Mouse (Mus musculus): Measurements from ENCODE around the gene Zfhx2. TPM values are rescaled to one million over a fixed set of nuclear protein-coding genes. Genes with fewer than 3 reads are reported as not detected.

Zfhx2 gene
- total and polyA plus RNA-seq, 3 experiments: 0.07 to 0.59 (median 0.30) TPM

DNA sequence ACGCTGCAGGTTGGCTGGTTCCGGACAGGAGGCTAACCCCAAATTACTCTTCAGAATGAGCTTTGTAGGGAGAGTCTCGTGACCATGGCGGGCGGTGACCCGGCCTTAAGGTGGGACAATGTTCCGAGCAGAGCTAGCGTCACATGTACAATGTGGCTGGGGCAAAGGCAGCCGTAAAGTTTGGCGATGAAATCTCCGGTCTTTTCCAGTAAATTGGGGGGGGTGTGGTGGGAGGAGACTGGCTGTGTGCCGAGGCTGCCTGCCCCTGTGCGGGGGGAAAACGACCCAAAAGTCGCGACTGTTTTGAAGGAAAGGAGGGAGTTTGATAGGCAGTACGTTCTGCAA lies 76.4 kb downstream of the Zfhx2 start:
- Histone ChIP-seq H3K79me2 (replicated peaks; ENCODE audit: control insufficient read depth, extremely low read depth, insufficient read depth, poor library complexity, severe bottlenecking) (peaks cover 11% of the 10 kb centered on the region), H3K4me3 (replicated peaks in 1 of 3; ENCODE audit: low read depth in 2 of 3, low read length in 2 of 3, poor library complexity in 1 of 3) (peak overlapping the region; percentile 78 to 100 (median 100)), H3K9ac (ENCODE audit: insufficient read depth, low read depth) (peak overlapping the region; percentile 95), H3K4me2 (ENCODE audit: insufficient read depth, low read depth, poor library complexity, severe bottlenecking) (peak overlapping the region; percentile 78; the same call in 1 of the 2 replicates), H3K27me3 (replicated peaks) (no peaks in the 10 kb centered on the region), H3K9me3 (replicated peaks; ENCODE audit: low read length) (peaks cover 2% of the 10 kb centered on the region), H3K4me1 (ENCODE audit: control insufficient read depth in 1 of 2, insufficient read depth in 2 of 2) (peaks cover 6 to 16% of the 10 kb centered on the region in 2 experiments; a peak in 3 of 4 replicates), H3K27ac (ENCODE audit: insufficient read depth, low read depth) (peak overlapping the region; percentile 68), H3K36me3 (replicated peaks in 1 of 2; ENCODE audit: control insufficient read depth in 1 of 2, insufficient read depth in 1 of 2, low read length in 1 of 2) (peaks cover 17 to 38% of the 10 kb centered on the region in 2 experiments)
- TF ChIP-seq MXI1 (IDR thresholded peaks at IDR 0.05; ENCODE audit: low read depth, low read length) (peak; percentile 83), ETS1 (conservative IDR thresholded peaks at IDR 0.05; ENCODE audit: low read depth, low read length) (no peak), BHLHE40 (IDR thresholded peaks at IDR 0.05; ENCODE audit: low read depth, low read length) (peak; percentile 69)
- DNase-seq (ENCODE audit: extremely low read depth): no peak
- in situ Hi-C loops (cut with MboI; ENCODE audit: low pct_ligation_motif_present, low pct_unique_long_range_greater_than_20kb, low sequenced_read_pairs): loop anchor here (10.0 kb wide), 2 partner anchors 161 to 301 kb away; partner anchors contain the start of gene Cebpe
- dilution Hi-C loops (cut with MboI; ENCODE audit: extremely low pct_ligation_motif_present, extremely low pct_unique_long_range_greater_than_20kb, low sequenced_read_pairs): no loop called here

- H3K9ac ChIP-seq (ENCODE audit: insufficient read depth, low read depth): peak within 1 kb of the TSS; percentile 95
- in situ Hi-C loops (cut with MboI; ENCODE audit: low pct_ligation_motif_present, low pct_unique_long_range_greater_than_20kb, low sequenced_read_pairs): loop anchor here (5.0 to 10.0 kb wide), 3 partner anchors 113 to 300 kb away; partner anchors contain the start of gene Cebpe
- H3K79me2 ChIP-seq (replicated peaks; ENCODE audit: control insufficient read depth, extremely low read depth, insufficient read depth, poor library complexity, severe bottlenecking): peaks cover 11% of the 10 kb centered on the region
- H3K27me3 ChIP-seq (replicated peaks): no peaks in the 10 kb centered on the region
- dilution Hi-C loops (cut with MboI; ENCODE audit: extremely low pct_ligation_motif_present, extremely low pct_unique_long_range_greater_than_20kb, low sequenced_read_pairs): no loop called here
- peak within 1 kb of the TSS; percentile 78 for H3K4me2 ChIP-seq (ENCODE audit: insufficient read depth, low read depth, poor library complexity, severe bottlenecking)
- peaks cover 2% of the 10 kb centered on the region for H3K9me3 ChIP-seq (replicated peaks; ENCODE audit: low read length)
- H3K36me3 ChIP-seq (replicated peaks in 1 of 2; ENCODE audit: control insufficient read depth in 1 of 2, insufficient read depth in 1 of 2, low read length in 1 of 2): peaks cover 13 to 32% of the 10 kb centered on the region in 2 experiments
- peaks cover 6 to 16% of the 10 kb centered on the region in 2 experiments; a peak in 3 of 4 replicates for H3K4me1 ChIP-seq (ENCODE audit: control insufficient read depth in 1 of 2, insufficient read depth in 2 of 2)
- peak within 1 kb of the TSS; percentile 78 to 100 (median 100) for H3K4me3 ChIP-seq (replicated peaks in 1 of 3; ENCODE audit: low read depth in 2 of 3, low read length in 2 of 3, poor library complexity in 1 of 3)
- peak within 1 kb of the TSS; percentile 68 for H3K27ac ChIP-seq (ENCODE audit: insufficient read depth, low read depth)
- peak; percentile 100 for DNase-seq (ENCODE audit: extremely low read depth)
- TF ChIP-seq MAX (IDR thresholded peaks at IDR 0.05; ENCODE audit: low read length) (peak; percentile 13; the same call in 1 of the 2 replicates), POLR2AphosphoS2 (IDR thresholded peaks at IDR 0.05; ENCODE audit: low read depth, low read length) (no peak), ZC3H11A (IDR thresholded peaks at IDR 0.05; ENCODE audit: low read depth, low read length) (no peak), RAD21 (IDR thresholded peaks at IDR 0.05; ENCODE audit: low read depth, low read length) (peak; percentile 89), GABPA (IDR thresholded peaks at IDR 0.05; ENCODE audit: insufficient replicate concordance, low read depth, low read length) (no peak), HCFC1 (IDR thresholded peaks at IDR 0.05; ENCODE audit: low read depth, low read length) (peak; percentile 77), NRF1 (IDR thresholded peaks at IDR 0.05; ENCODE audit: low read depth, low read length) (peak; percentile 53), JUND (conservative IDR thresholded peaks at IDR 0.05; ENCODE audit: low read depth, low read length) (no peak; the same call in 1 of the 2 replicates), RCOR1 (conservative IDR thresholded peaks at IDR 0.05; ENCODE audit: low read depth, low read length) (no peak), ZMIZ1 (IDR thresholded peaks at IDR 0.05; ENCODE audit: low read depth, low read length) (peak; percentile 57; the same call in 1 of the 2 replicates), CHD2 (IDR thresholded peaks at IDR 0.05; ENCODE audit: low read length) (peak; percentile 98), MEF2A (IDR thresholded peaks at IDR 0.05; ENCODE audit: borderline replicate concordance, low read depth, low read length) (no peak; the same call in 1 of the 2 replicates), BHLHE40 (IDR thresholded peaks at IDR 0.05; ENCODE audit: low read depth, low read length) (no peak), TBP (conservative IDR thresholded peaks at IDR 0.05; ENCODE audit: low read depth, low read length) (peak; percentile 73), ELF1 (IDR thresholded peaks at IDR 0.05; ENCODE audit: low read depth, low read length) (peak; percentile 75), KAT2A (IDR thresholded peaks at IDR 0.05; ENCODE audit: insufficient replicate concordance, low read length) (peak; percentile 62; the same call in 1 of the 2 replicates), ETS1 (conservative IDR thresholded peaks at IDR 0.05; ENCODE audit: low read depth, low read length) (no peak), POLR2A (IDR thresholded peaks at IDR 0.05; ENCODE audit: low read depth, low read length) (peak; percentile 93), IRF4 (IDR thresholded peaks at IDR 0.05; ENCODE audit: low read depth, low read length) (0 out of 2 replicates have a peak, but pooled peaks have one; percentile 5), MAFK (IDR thresholded peaks at IDR 0.05; ENCODE audit: insufficient replicate concordance, low read length) (no peak), MXI1 (IDR thresholded peaks at IDR 0.05; ENCODE audit: low read depth, low read length) (no peak), USF2 (conservative IDR thresholded peaks at IDR 0.05; ENCODE audit: low read depth, low read length) (no peak), UBTF (IDR thresholded peaks at IDR 0.05; ENCODE audit: low read depth, low read length) (no peak), NELFE (IDR thresholded peaks at IDR 0.05; ENCODE audit: low read depth, low read length) (peak; percentile 79), SMC3 (IDR thresholded peaks at IDR 0.05; ENCODE audit: low read depth, low read length) (peak; percentile 75), PAX5 (IDR thresholded peaks at IDR 0.05; ENCODE audit: low read length) (no peak), CTCF (conservative IDR thresholded peaks at IDR 0.05 in 1 of 2, IDR thresholded peaks at IDR 0.05 in 1 of 2; ENCODE audit: low read depth in 2 of 2, low read length in 2 of 2) (peak; percentile 43 to 95), ZNF384 (IDR thresholded peaks at IDR 0.05; ENCODE audit: low read depth, low read length) (no peak), TCF12 (IDR thresholded peaks at IDR 0.05; ENCODE audit: low read depth, low read length) (peak; percentile 67), CHD1 (IDR thresholded peaks at IDR 0.05; ENCODE audit: low read depth, low read length) (no peak)
Measured at GRCm38 (mm10) chr14:55014991-55015766, 76.9 kb downstream of the Zfhx2 start, which contains the start of gene Ngdn. Gene Ngdn (plus strand): TSS chr14:55015454.
